Mouse (Mus musculus): Measurements from ENCODE around the gene Wdr45. TPM values are rescaled to one million over a fixed set of nuclear protein-coding genes. Genes with fewer than 3 reads are reported as not detected.
A peak's percentile ranks its signal among the peaks of the same experiment; 100 is the strongest.
"Not testable (repeated sequence)": the region's sequence is repeated elsewhere in the genome, so short reads cannot be mapped to it uniquely, and the experiment has no call there.

Gene Wdr45
- polyA plus RNA-seq, 1 experiment from 2014 or later: 23.6 TPM

GRCm38 (mm10) chrX:7744940-7745339 lies 30.8 kb downstream of the Wdr45 start:
- no peak for ATAC-seq (ENCODE audit: low FRiP score)
- Histone ChIP-seq H3K4me3 (no peak overlapping the region), H3K27me3 (no peaks in the 10 kb centered on the region), H3K27ac (no peak overlapping the region), H3K9ac (no peak overlapping the region), H3K4me2 (replicated peaks) (no peak overlapping the region), H3K9me3 (replicated peaks) (no peaks in the 10 kb centered on the region), H3K4me1 (0 out of 2 replicates have a peak, but pooled peaks cover 2% of the 10 kb centered on the region), H3K36me3 (no peaks in the 10 kb centered on the region)
- WGBS: 56% methylated on average over 1 of the region's 1 CpGs

- no peak for ATAC-seq (ENCODE audit: low FRiP score)
- 0 out of 2 replicates have a peak, but pooled peaks cover 3% of the 10 kb centered on the region for H3K4me1 ChIP-seq
- 92% methylated on average over 8 of the region's 8 CpGs for WGBS
These were observed 31.3 kb downstream of the Wdr45 start for GRCm38 (mm10) chrX:7745429-7745828.

DNA sequence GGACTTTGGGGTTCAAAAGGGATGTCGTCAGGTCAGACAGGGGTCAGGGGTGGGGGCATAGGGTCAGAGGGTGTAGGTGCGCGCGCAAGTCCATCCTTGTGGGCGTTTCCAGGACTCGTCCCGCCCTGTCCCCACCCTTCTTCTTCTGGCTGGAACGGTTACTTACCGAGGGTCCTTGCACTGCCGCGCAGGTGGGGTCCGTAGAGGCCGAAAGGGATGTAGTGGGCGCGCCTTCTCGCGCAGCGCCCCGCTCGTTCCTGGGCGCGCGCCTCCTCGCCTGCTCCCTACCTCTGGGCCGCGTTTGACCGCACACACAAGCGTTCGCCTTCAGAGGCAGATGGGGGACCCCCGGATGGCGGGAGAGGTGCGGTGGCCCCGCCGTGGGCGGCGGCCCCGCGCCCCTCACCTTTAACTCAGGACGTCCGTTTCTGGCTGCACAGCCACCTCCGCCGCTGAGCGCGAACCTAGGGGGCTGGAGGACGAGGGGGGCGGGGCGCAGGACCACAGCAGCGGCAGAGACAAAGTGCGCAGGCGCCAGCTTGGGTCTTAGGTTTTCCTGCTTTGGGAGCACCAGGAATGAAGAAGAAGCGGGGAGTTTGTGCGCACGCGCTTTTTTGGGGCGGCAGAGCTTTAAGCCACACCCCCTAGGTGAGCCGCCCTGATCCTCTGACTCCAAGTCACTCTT lies 36.4 kb downstream of the Wdr45 start, which contains the start of gene Ccdc120:
TSS of gene Ccdc120 (minus strand) at position 474 of the 685 bp plus-strand sequence.
- peak; percentile 88 for ATAC-seq (ENCODE audit: low FRiP score)
- Histone ChIP-seq H3K27me3 (no peaks in the 10 kb centered on the region), H3K4me2 (replicated peaks) (peak within 1 kb of the TSS; percentile 52), H3K9me3 (replicated peaks) (no peaks in the 10 kb centered on the region), H3K36me3 (no peaks in the 10 kb centered on the region), H3K4me1 (0 out of 2 replicates have a peak, but pooled peaks cover 3% of the 10 kb centered on the region), H3K9ac (peak within 1 kb of the TSS; percentile 76), H3K4me3 (peak within 1 kb of the TSS; percentile 63), H3K27ac (no peak within 1 kb of the TSS)
- 11% methylated on average over 44 of the region's 56 CpGs for WGBS

More at GRCm38 (mm10) chrX:7745429-7745828, 31.3 kb downstream of the Wdr45 start:
- no peak overlapping the region for H3K27ac ChIP-seq
- no peak overlapping the region for H3K4me2 ChIP-seq (replicated peaks)
- H3K9ac ChIP-seq: no peak overlapping the region
- H3K27me3 ChIP-seq: no peaks in the 10 kb centered on the region
- H3K4me3 ChIP-seq: no peak overlapping the region
- no peaks in the 10 kb centered on the region for H3K9me3 ChIP-seq (replicated peaks)
- H3K36me3 ChIP-seq: no peaks in the 10 kb centered on the region

- H3K4me2 ChIP-seq (replicated peaks); H3K9me3 ChIP-seq (replicated peaks); H3K9ac ChIP-seq; H3K4me1 ChIP-seq; H3K4me3 ChIP-seq; H3K27ac ChIP-seq; H3K36me3 ChIP-seq; H3K27me3 ChIP-seq: not testable (repeated sequence)
- 0 out of 2 replicates have a peak, but pooled peaks have one; percentile 47 for ATAC-seq (ENCODE audit: low FRiP score)
- 13% methylated on average over 3 of the region's 3 CpGs for WGBS
These were observed 39.5 kb downstream of the Wdr45 start for GRCm38 (mm10) chrX:7753627-7754026.

GRCm38 (mm10) chrX:7762137-7762920 lies 48.2 kb downstream of the Wdr45 start, which contains the start of gene Tfe3:
Gene Tfe3 (plus strand): TSS chrX:7762560.
- peak within 1 kb of the TSS; percentile 62 for H3K4me3 ChIP-seq

GRCm38 (mm10) chrX:7762921-7763197 lies 48.7 kb downstream of the Wdr45 start:
- H3K4me2 ChIP-seq (replicated peaks): peak overlapping the region; percentile 67
- no peaks in the 10 kb centered on the region for H3K9me3 ChIP-seq (replicated peaks)
- H3K4me3 ChIP-seq: peak overlapping the region; percentile 62
- peak overlapping the region; percentile 69 for H3K9ac ChIP-seq
- H3K27me3 ChIP-seq: no peaks in the 10 kb centered on the region
- H3K27ac ChIP-seq: peak overlapping the region; percentile 70
- WGBS: 22% methylated on average over 20 of the region's 21 CpGs
- peaks cover 12% of the 10 kb centered on the region; the same call in 1 of the 2 replicates for H3K36me3 ChIP-seq
- ATAC-seq (ENCODE audit: low FRiP score): peak; percentile 34
- peaks cover 17% of the 10 kb centered on the region; the same call in 1 of the 2 replicates for H3K4me1 ChIP-seq

More at GRCm38 (mm10) chrX:7762137-7762920, 48.2 kb downstream of the Wdr45 start, which contains the start of gene Tfe3:
- H3K9ac ChIP-seq: peak within 1 kb of the TSS; percentile 69
- H3K27ac ChIP-seq: peak within 1 kb of the TSS; percentile 70
- 27% methylated on average over 33 of the region's 38 CpGs for WGBS
- H3K4me1 ChIP-seq: peaks cover 17% of the 10 kb centered on the region; the same call in 1 of the 2 replicates
- peak within 1 kb of the TSS; percentile 67 for H3K4me2 ChIP-seq (replicated peaks)
- no peaks in the 10 kb centered on the region for H3K9me3 ChIP-seq (replicated peaks)
- H3K27me3 ChIP-seq: no peaks in the 10 kb centered on the region
- peaks cover 7% of the 10 kb centered on the region; the same call in 1 of the 2 replicates for H3K36me3 ChIP-seq
- peak; percentile 95 for ATAC-seq (ENCODE audit: low FRiP score)

GRCm38 (mm10) chrX:7763631-7764393 lies 49.7 kb downstream of the Wdr45 start:
- H3K9me3 ChIP-seq (replicated peaks): no peaks in the 10 kb centered on the region
- H3K4me3 ChIP-seq: peak overlapping the region; percentile 62
- peak overlapping the region; percentile 69 for H3K9ac ChIP-seq
- ATAC-seq (ENCODE audit: low FRiP score): peak; percentile 17; the same call in 1 of the 2 replicates
- H3K36me3 ChIP-seq: peaks cover 12% of the 10 kb centered on the region; the same call in 1 of the 2 replicates
- H3K27ac ChIP-seq: no peak overlapping the region
- peak overlapping the region; percentile 67 for H3K4me2 ChIP-seq (replicated peaks)
- no peaks in the 10 kb centered on the region for H3K27me3 ChIP-seq
- peaks cover 17% of the 10 kb centered on the region; the same call in 1 of the 2 replicates for H3K4me1 ChIP-seq
- WGBS: 22% methylated on average over 22 of the region's 22 CpGs

DNA sequence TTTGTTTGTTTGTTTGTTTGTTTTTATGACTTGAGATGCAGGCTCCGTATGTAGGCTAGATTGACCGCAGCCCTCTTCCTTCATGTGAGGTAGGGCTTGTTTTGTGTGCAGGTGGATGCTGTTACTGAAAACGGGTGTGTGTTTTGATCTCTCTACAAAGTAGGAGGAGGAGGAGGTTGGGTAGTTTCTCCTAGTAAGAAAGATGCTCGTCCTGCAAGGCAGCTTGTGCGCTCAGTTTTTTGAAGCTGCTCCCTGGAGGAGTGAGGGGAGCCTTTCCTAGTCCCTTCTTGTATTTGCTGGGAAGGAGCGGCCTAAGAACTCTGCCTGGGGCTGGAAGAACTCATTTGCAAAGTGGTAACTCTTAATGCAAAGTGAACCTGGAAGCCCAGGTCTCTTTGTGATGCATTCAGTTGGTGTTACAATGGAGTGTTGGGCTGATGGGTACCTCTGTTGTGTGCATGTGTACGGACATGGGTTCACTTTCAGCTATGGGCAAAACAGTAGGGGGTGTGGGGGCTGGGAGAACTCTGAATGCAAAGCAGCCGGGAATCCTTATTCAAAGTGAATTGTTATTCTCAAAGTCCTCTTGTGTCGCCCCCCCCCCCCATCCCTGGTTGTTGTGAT lies 50.6 kb downstream of the Wdr45 start:
- peak overlapping the region; percentile 67 for H3K4me2 ChIP-seq (replicated peaks)
- H3K4me3 ChIP-seq: peak overlapping the region; percentile 62
- peaks cover 13% of the 10 kb centered on the region; the same call in 1 of the 2 replicates for H3K36me3 ChIP-seq
- peak overlapping the region; percentile 69 for H3K9ac ChIP-seq
- peaks cover 17% of the 10 kb centered on the region; the same call in 1 of the 2 replicates for H3K4me1 ChIP-seq
- no peaks in the 10 kb centered on the region for H3K9me3 ChIP-seq (replicated peaks)
- ATAC-seq (ENCODE audit: low FRiP score): no peak
- no peaks in the 10 kb centered on the region for H3K27me3 ChIP-seq
- no peak overlapping the region for H3K27ac ChIP-seq
- WGBS: 14% methylated on average over 9 of the region's 9 CpGs

DNA sequence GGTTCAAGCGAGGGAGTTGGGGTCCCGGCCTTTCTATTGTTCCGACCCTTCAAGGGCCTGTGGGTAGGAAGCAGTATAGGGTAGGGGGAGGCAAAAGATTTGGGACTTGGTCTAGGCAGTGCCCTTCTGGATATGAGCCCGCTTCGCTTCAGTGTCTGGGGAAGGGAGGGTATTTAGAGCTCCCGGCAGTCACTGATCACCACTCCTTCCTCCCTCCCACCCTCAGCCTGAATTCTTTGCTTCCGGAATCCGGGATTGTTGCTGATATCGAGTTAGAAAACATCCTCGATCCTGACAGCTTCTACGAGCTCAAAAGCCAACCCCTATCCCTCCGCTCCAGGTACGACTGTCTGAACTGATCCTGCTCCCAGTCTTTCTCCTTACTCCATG lies 51.1 kb downstream of the Wdr45 start:
- H3K4me3 ChIP-seq: peak overlapping the region; percentile 62
- H3K9me3 ChIP-seq (replicated peaks): no peaks in the 10 kb centered on the region
- no peak for ATAC-seq (ENCODE audit: low FRiP score)
- H3K36me3 ChIP-seq: peaks cover 18% of the 10 kb centered on the region; the same call in 1 of the 2 replicates
- H3K4me1 ChIP-seq: peaks cover 17% of the 10 kb centered on the region; the same call in 1 of the 2 replicates
- no peak overlapping the region for H3K27ac ChIP-seq
- H3K27me3 ChIP-seq: no peaks in the 10 kb centered on the region
- peak overlapping the region; percentile 67 for H3K4me2 ChIP-seq (replicated peaks)
- H3K9ac ChIP-seq: peak overlapping the region; percentile 38
- 30% methylated on average over 13 of the region's 13 CpGs for WGBS

GRCm38 (mm10) chrX:7765764-7766163 lies 51.6 kb downstream of the Wdr45 start:
- Histone ChIP-seq H3K27ac (no peak overlapping the region), H3K9ac (peak overlapping the region; percentile 38), H3K4me2 (replicated peaks) (peak overlapping the region; percentile 67), H3K27me3 (no peaks in the 10 kb centered on the region), H3K36me3 (peaks cover 22% of the 10 kb centered on the region; the same call in 1 of the 2 replicates), H3K4me1 (peaks cover 17% of the 10 kb centered on the region; the same call in 1 of the 2 replicates), H3K9me3 (replicated peaks) (no peaks in the 10 kb centered on the region), H3K4me3 (peak overlapping the region; percentile 62)
- no peak for ATAC-seq (ENCODE audit: low FRiP score)
- 26% methylated on average over 11 of the region's 11 CpGs for WGBS

DNA sequence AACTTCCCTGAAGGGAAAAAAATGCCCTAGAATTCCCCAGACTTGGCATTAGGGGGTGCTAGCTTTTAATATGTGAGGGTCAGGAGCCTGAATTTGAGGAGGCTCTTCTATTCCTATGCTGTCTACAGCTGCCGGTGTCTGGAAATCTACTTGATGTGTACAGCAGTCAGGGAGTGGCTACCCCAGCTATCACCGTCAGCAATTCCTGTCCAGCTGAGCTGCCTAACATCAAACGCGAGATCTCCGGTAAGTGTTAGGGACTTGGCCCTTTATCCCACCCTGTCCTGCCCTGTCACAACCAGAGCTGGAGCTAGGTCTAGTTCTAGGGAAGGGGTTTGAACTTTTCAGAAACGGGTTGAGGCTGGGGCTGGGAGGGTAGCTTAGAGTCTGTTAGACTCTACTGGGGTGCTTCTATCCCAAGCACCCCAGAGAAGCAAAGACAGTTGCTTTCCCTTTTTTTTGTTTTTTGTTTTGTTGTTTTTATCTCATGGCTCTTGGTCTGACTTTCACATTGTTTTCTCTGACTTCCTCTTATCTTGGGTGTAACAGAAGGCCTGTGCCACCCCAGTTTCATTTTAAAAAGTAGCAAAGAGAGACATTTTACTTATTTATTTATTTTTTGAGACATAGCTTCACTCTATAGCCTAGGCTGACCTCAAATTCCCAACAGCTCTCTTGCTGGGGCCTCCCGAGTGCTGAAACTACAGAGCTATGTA lies 55.3 kb downstream of the Wdr45 start:
- H3K27me3 ChIP-seq: no peaks in the 10 kb centered on the region
- H3K4me2 ChIP-seq (replicated peaks): no peak overlapping the region
- WGBS: 88% methylated on average over 7 of the region's 7 CpGs
- H3K4me1 ChIP-seq: peaks cover 12% of the 10 kb centered on the region; the same call in 1 of the 2 replicates
- ATAC-seq (ENCODE audit: low FRiP score): no peak
- H3K9me3 ChIP-seq (replicated peaks): no peaks in the 10 kb centered on the region
- H3K4me3 ChIP-seq: no peak overlapping the region
- H3K27ac ChIP-seq: no peak overlapping the region
- no peak overlapping the region for H3K9ac ChIP-seq
- peaks cover 36% of the 10 kb centered on the region for H3K36me3 ChIP-seq
